In genomic region chr16:24494531-24494930, GRCm38 (mm10) we compare ENCODE assay signal across 10 mouse cellular contexts.
DNase-seq lines count a peak whose midpoint lies in the region; ATAC-seq lines count a peak whose summit lies in the region.
"Had no signal": no experiment of that assay in that cellular context is flagged by ENCODE, and none has a peak within 500 bp of the region (broad histone marks: within the 10 kb centered on the region; RNA-seq: fewer than 3 reads in every experiment).

No protein-coding gene starts in this region.

- no peak overlapping the region for H3K4me2 ChIP-seq in embryonic facial prominence, embryonic 11.5 days (ENCODE audit: low read depth, low read length)
- no peak overlapping the region for H3K4me2 ChIP-seq in intestine, embryonic 16.5 days (ENCODE audit: low read depth, low read length)
- H3K4me2 ChIP-seq in stomach, embryonic 15.5 days: no peak overlapping the region

- peaks cover 8% of the 10 kb centered on the region; the same call in 1 of the 2 replicates for H3K4me1 ChIP-seq in embryonic facial prominence, embryonic 11.5 days (ENCODE audit: control insufficient read depth, insufficient read depth, low read length)
- peaks cover 35% of the 10 kb centered on the region for H3K4me1 ChIP-seq in intestine, embryonic 16.5 days (ENCODE audit: control insufficient read depth, insufficient read depth, low read length)
- H3K4me1 ChIP-seq in stomach, embryonic 15.5 days: peaks cover 26% of the 10 kb centered on the region

- H3K9ac ChIP-seq in embryonic facial prominence, embryonic 11.5 days (replicated peaks; ENCODE audit: low read length): no peak overlapping the region
- H3K9ac ChIP-seq in intestine, embryonic 16.5 days (ENCODE audit: low read depth, low read length): no peak overlapping the region
- H3K9ac ChIP-seq in stomach, embryonic 15.5 days: no peak overlapping the region

- no peak for ATAC-seq in embryonic facial prominence, embryonic 11.5 days (replicated peaks; ENCODE audit: insufficient number of reproducible peaks, low FRiP score, low TSS enrichment, low read depth)
- peak; percentile 29; the same call in 1 of the 2 replicates for ATAC-seq in intestine, embryonic 16.5 days
- no peak for ATAC-seq in stomach, embryonic 15.5 days (ENCODE audit: insufficient read depth, low FRiP score, low read depth)
- no peak for ATAC-seq in granulocyte monocyte progenitor cell, adult 5-6 weeks (replicated peaks; ENCODE audit: poor library complexity, severe bottlenecking)

- H3K27me3 ChIP-seq in embryonic facial prominence, embryonic 11.5 days (ENCODE audit: control insufficient read depth, insufficient read depth, low read length): no peaks in the 10 kb centered on the region
- H3K27me3 ChIP-seq in intestine, embryonic 16.5 days (replicated peaks; ENCODE audit: control insufficient read depth, insufficient read depth, low read length): no peaks in the 10 kb centered on the region
- no peaks in the 10 kb centered on the region for H3K27me3 ChIP-seq in stomach, embryonic 15.5 days (replicated peaks)

- H3K4me3 ChIP-seq in embryonic facial prominence, embryonic 11.5 days (ENCODE audit: low read depth, low read length): no peak overlapping the region
- H3K4me3 ChIP-seq in intestine, embryonic 16.5 days (ENCODE audit: low read length): no peak overlapping the region
- no peak overlapping the region for H3K4me3 ChIP-seq in stomach, embryonic 15.5 days (replicated peaks)
- H3K4me3 ChIP-seq: erythroblast, embryonic 14.5 days had no signal

- DNase-seq in kidney, postnatal 10 days: peak; percentile 29
- no peak for DNase-seq in kidney, postnatal 14 days
- peak; percentile 28 for DNase-seq in embryonic facial prominence, embryonic 11.5 days (ENCODE audit: low spot score)
- DNase-seq in urinary bladder, adult 18-20 months (ENCODE audit: low spot score in 2 of 2): no peak
- DNase-seq in gastrocnemius, adult 18-20 months (ENCODE audit: low spot score): no peak
- DNase-seq: layer of hippocampus, postnatal 36 days had no signal

- no peak overlapping the region for H3K27ac ChIP-seq in embryonic facial prominence, embryonic 11.5 days (replicated peaks; ENCODE audit: low read depth, low read length)
- peak overlapping the region; percentile 73 for H3K27ac ChIP-seq in intestine, embryonic 16.5 days (ENCODE audit: low read length)
- H3K27ac ChIP-seq in stomach, embryonic 15.5 days: peak overlapping the region; percentile 75

- no peaks in the 10 kb centered on the region for H3K36me3 ChIP-seq in embryonic facial prominence, embryonic 11.5 days (replicated peaks; ENCODE audit: control insufficient read depth, insufficient read depth, low read depth, low read length)
- no peaks in the 10 kb centered on the region for H3K36me3 ChIP-seq in intestine, embryonic 16.5 days (ENCODE audit: control insufficient read depth, insufficient read depth, low read length)
- no peaks in the 10 kb centered on the region for H3K36me3 ChIP-seq in stomach, embryonic 15.5 days

- WGBS in embryonic facial prominence, embryonic 11.5 days: 45% methylated on average over 6 of the region's 6 CpGs
- 46% methylated on average over 6 of the region's 6 CpGs for WGBS in intestine, embryonic 16.5 days
- WGBS in stomach, embryonic 15.5 days: 45% methylated on average over 6 of the region's 6 CpGs

- H3K9me3 ChIP-seq in embryonic facial prominence, embryonic 11.5 days (replicated peaks; ENCODE audit: control insufficient read depth, low read length): no peaks in the 10 kb centered on the region
- no peaks in the 10 kb centered on the region for H3K9me3 ChIP-seq in intestine, embryonic 16.5 days (ENCODE audit: control insufficient read depth, low read length)
- H3K9me3 ChIP-seq in stomach, embryonic 15.5 days: no peaks in the 10 kb centered on the region

Comparison
In these comparisons a context has a peak if more than half of its experiments do, and no peak if none do; other contexts are left out.
1. DNase-seq: peak in kidney, postnatal 10 days (single experiment) and embryonic facial prominence, embryonic 11.5 days (single experiment); none in kidney, postnatal 14 days (single experiment), urinary bladder, adult 18-20 months (0 of 2) and gastrocnemius, adult 18-20 months (single experiment).